Mouse (Mus musculus) heart, embryonic 16.5 days (tissue): ENCODE results near the gene Slc2a10. TPM values are rescaled to one million over a fixed set of nuclear protein-coding genes. Genes with fewer than 3 reads are reported as not detected.
A peak's percentile ranks its signal among the peaks of the same experiment; 100 is the strongest.

ENCODE experiments used
- ATAC-seq: fragments of 200-750 bp; cut with Nextera tagmentation; replicated peaks from 2 replicates; pipeline ENCODE4 v1.8.0; 2017; ENCODE audit warnings: moderate number of reproducible peaks; ENCODE audit not compliant: insufficient read depth, low FRiP score; ENCODE audit errors: extremely low read depth
- H3K27ac ChIP-seq: fragments of 300-500 bp; sonication (generic); 2 replicates; pipeline ENCODE4 v1.5.1; 2014; ENCODE audit warnings: mild to moderate bottlenecking, low read length, control low read depth, moderate library complexity
- H3K27me3 ChIP-seq: fragments of 300-500 bp; sonication (generic); 2 replicates; pipeline ENCODE4 v1.6.1; 2014; ENCODE audit warnings: low read length, mixed read lengths; ENCODE audit not compliant: control insufficient read depth, insufficient read depth
- H3K36me3 ChIP-seq: fragments of 300-500 bp; sonication (generic); 2 replicates; pipeline ENCODE4 v1.6.1; 2014; ENCODE audit not compliant: control insufficient read depth, insufficient read depth
- H3K4me1 ChIP-seq: fragments of 300-500 bp; sonication (generic); 2 replicates; pipeline ENCODE4 v1.6.1; 2014; ENCODE audit warnings: low read length, mixed read lengths; ENCODE audit not compliant: control insufficient read depth, insufficient read depth
- H3K4me2 ChIP-seq: fragments of 300-500 bp; sonication (generic); 2 replicates; pipeline ENCODE4 v1.6.1; 2014; ENCODE audit warnings: low read depth, mild to moderate bottlenecking, control low read depth, low read length
- H3K4me3 ChIP-seq: fragments of 300-500 bp; sonication (generic); 2 replicates; pipeline ENCODE4 v1.5.1; 2014; ENCODE audit warnings: mild to moderate bottlenecking, control low read depth, low read length
- H3K9ac ChIP-seq: fragments of 300-500 bp; sonication (generic); 2 replicates; pipeline ENCODE4 v1.6.1; 2014; ENCODE audit warnings: low read length, control low read depth
- H3K9me3 ChIP-seq: fragments of 300-500 bp; sonication (generic); replicated peaks from 2 replicates; pipeline ENCODE4 v1.6.1; 2016; ENCODE audit warnings: low read length; ENCODE audit not compliant: control insufficient read depth
- WGBS: fragments of 180-500 bp; shearing (Covaris S2); extraction: QIAGEN DNeasy Blood & Tissue Kit; methylation state at CpG from one replicate; pipeline ENCODE4 v1.1.7; 2014; 5-methylcytosine and 5-hydroxymethylcytosine counted together
- polyA plus RNA-seq: library from polyadenylated mRNA; unstranded; fragments of >200 nt; fragmentation: Nextera tagmentation; extraction: Ambion mirVana; gene quantifications from 2 replicates; pipeline ENCODE4 v1.2.1, GENCODE M21; 2015

Slc2a10 gene
- polyA plus RNA-seq, 1 experiment from 2014 or later = 5.4 TPM

DNA sequence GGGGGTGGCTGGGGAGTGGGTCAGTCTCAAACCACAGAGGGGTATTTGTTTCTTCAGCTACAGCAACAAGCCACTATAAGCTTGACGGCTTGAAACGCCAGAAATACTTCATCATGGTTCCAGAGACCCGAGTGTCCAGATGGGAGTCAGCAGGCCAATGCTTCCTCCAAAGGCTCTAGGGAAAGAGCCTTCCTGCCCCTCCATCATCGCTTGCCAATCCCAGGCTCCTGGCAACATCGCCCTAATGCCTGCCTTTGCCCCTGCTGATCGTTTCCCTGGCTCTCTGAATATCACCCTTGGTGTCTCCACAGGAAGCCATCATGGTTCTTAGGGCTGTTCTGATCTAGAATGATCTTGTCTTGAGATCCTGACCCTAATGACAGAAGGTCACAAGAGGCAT, 58.3 kb downstream of the Slc2a10 start:
- ATAC-seq = no peak
- no peaks in the 10 kb centered on the region for H3K9me3 ChIP-seq
- no peak overlapping the region for H3K27ac ChIP-seq
- no peak overlapping the region for H3K4me2 ChIP-seq
- H3K36me3 ChIP-seq = no peaks in the 10 kb centered on the region
- no peak overlapping the region for H3K9ac ChIP-seq
- H3K27me3 ChIP-seq = peaks cover 39% of the 10 kb centered on the region
- 86% methylated on average over 6 of the region's 6 CpGs for WGBS
- H3K4me1 ChIP-seq = peaks cover 7% of the 10 kb centered on the region
- H3K4me3 ChIP-seq = no peak overlapping the region

DNA sequence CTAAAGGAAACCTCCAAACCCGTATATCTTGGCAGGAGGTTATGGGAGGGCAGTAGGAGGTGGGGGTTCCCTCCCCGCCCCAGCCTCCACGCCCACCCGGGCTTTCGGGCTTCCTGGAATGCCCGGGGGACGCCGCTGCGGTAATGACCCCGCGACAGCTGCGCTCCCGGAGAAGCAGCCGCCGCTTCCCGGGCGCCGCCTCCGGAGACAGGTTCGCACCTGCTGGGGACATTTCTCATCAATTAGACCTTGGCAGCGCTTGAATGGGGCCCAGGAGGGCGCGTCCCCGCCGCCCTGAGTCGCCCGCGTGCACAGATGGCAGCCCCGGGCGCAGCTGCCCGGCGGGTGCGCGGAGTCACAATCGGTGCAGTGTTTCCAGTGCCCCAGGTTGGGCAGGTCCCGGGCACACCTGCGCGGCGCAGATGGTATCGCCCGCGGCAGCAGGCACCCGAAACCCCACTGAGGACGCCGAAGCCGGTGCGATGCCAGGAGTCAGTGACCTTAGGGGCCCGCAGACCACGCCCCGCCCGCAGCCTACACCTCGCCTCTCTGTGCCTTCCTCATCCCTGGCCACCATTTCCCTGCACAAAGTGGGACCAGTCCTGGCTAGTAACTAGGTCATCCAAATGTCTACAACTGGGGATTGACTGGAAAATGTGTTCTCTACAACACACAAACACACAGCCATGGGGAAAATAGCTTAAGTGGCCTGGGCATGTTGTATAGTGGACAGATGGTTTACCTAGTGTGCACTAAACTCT, 59.9 kb downstream of the Slc2a10 start:
- Histone ChIP-seq H3K4me3 (peak overlapping the region; percentile 48), H3K4me1 (peaks cover 7% of the 10 kb centered on the region), H3K36me3 (no peaks in the 10 kb centered on the region), H3K27ac (no peak overlapping the region), H3K4me2 (peak overlapping the region; percentile 72), H3K9me3 (no peaks in the 10 kb centered on the region), H3K9ac (no peak overlapping the region), H3K27me3 (peaks cover 39% of the 10 kb centered on the region)
- ATAC-seq = no peak; the same call in 1 of the 2 replicates
- 2% methylated on average over 52 of the region's 52 CpGs for WGBS

DNA sequence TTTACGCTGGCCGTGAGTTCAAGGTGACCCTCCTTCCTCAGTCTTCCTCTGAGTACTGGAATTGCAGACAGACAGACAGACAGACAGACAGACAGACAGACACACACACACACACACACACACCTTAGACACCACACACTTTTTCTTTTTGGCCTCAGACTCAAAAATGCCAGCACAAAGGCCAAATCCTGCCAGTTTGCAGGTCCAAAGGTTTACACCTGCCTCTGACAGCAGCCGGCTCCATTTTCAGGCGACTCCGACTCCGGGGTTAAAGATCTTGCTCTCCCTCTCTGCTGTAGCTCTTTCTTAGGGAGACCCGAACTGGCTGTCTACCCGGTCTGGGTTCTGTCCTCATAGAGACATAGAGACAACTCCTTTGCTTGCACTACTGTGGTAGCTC, 60.5 kb downstream of the Slc2a10 start:
- Histone ChIP-seq H3K4me2 (no peak overlapping the region), H3K36me3 (no peaks in the 10 kb centered on the region), H3K9ac (no peak overlapping the region), H3K27me3 (peaks cover 39% of the 10 kb centered on the region), H3K4me3 (no peak overlapping the region), H3K27ac (no peak overlapping the region), H3K4me1 (peaks cover 7% of the 10 kb centered on the region), H3K9me3 (no peaks in the 10 kb centered on the region)
- ATAC-seq = no peak
- 65% methylated on average over 8 of the region's 8 CpGs for WGBS

DNA sequence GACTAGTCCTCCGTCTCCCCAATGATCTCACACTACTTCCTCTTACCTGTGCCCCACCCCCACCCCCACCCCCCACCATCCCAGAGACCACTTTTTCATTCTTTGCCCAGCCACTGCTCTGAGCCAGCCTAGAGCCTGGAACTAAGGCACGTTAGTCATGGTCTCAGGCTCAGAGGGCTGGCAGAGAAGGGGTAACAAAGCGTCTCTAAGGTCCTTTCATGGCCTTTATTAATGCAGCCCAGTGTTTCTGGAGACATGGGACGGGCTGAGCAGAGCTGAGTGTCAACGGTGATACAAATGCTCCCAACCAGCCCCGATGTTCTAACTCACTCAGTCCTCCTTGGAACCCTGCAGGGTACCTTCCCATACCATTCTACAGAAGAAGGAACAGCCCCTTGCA, 61.0 kb downstream of the Slc2a10 start:
- H3K9ac ChIP-seq = no peak overlapping the region
- H3K36me3 ChIP-seq = no peaks in the 10 kb centered on the region
- H3K27me3 ChIP-seq = peaks cover 39% of the 10 kb centered on the region
- no peak overlapping the region for H3K4me2 ChIP-seq
- 61% methylated on average over 6 of the region's 6 CpGs for WGBS
- no peak for ATAC-seq
- no peak overlapping the region for H3K27ac ChIP-seq
- H3K4me1 ChIP-seq = peaks cover 7% of the 10 kb centered on the region
- no peaks in the 10 kb centered on the region for H3K9me3 ChIP-seq
- H3K4me3 ChIP-seq = no peak overlapping the region

DNA sequence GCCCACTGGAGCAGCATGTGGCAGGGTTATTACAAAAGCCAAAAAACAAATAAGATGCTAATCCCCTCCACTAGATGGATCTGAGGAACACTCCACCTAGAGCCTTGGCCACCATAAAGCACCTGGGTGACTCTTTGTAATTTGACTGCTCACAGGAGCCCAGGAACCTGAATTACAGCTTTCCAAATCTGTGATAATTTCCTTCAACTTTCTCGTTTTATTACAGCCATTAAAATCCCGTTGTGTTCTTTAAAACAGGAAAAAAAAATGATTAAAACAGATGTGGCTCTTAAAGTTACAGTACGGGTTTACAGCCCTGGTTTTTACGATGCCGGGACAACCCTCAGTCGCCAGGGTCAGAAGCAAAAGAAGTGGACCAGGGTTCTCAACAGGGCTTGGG, 63.3 kb downstream of the Slc2a10 start:
- Histone ChIP-seq H3K4me2 (no peak overlapping the region), H3K4me1 (peaks cover 7% of the 10 kb centered on the region), H3K27ac (no peak overlapping the region), H3K36me3 (no peaks in the 10 kb centered on the region), H3K9ac (no peak overlapping the region), H3K4me3 (no peak overlapping the region), H3K9me3 (no peaks in the 10 kb centered on the region), H3K27me3 (peaks cover 39% of the 10 kb centered on the region)
- 62% methylated on average over 6 of the region's 6 CpGs for WGBS
- ATAC-seq = no peak

DNA sequence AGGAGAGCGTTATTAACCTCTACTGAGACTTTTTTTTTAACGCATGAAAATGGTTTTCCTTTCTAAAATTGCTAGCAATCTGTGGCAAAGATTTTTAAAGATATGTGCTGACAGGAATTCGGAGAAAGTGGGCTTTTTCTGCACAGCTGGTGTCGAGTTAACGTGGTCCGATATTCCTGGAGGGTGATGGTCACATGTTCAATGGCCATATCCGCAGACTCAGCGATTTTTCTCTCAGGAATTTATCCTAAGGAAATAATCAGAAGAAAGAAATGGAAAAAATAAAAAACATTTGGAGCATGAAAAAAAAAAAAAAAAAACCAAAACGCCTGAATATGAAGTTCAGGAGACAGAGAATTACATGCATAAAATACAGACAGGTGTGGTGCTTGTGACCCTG, 64.2 kb downstream of the Slc2a10 start:
- H3K9me3 ChIP-seq = no peaks in the 10 kb centered on the region
- 73% methylated on average over 9 of the region's 9 CpGs for WGBS
- ATAC-seq = no peak

DNA sequence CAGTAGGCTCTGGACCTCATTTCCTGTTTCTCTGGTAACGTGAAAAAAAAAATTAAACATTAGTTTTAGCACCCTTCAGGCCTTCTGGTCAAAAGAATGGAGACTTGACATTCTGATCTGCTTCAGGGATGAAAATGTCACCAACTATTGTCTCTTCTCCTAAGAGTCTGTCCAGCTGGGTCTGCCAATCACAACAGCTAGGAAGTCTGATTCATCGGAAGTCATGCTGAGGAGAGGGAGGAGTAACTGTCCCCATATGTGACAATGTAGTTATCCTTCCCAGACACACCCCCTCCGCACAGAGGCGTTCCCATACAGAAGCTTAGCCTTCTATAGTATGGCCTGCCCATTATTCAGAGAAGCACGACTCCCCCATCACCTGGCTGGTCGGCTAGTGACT, 65.3 kb downstream of the Slc2a10 start:
- no peak for ATAC-seq
- no peaks in the 10 kb centered on the region for H3K36me3 ChIP-seq
- peaks cover 22% of the 10 kb centered on the region for H3K27me3 ChIP-seq
- no peaks in the 10 kb centered on the region for H3K4me1 ChIP-seq
- WGBS = 58% methylated on average over 6 of the region's 6 CpGs
- H3K27ac ChIP-seq = no peak overlapping the region
- no peak overlapping the region for H3K4me3 ChIP-seq
- H3K9me3 ChIP-seq = no peaks in the 10 kb centered on the region
- no peak overlapping the region for H3K9ac ChIP-seq
- H3K4me2 ChIP-seq = no peak overlapping the region

More for the DNA sequence above, 64.2 kb downstream of the Slc2a10 start:
- H3K4me2 ChIP-seq = no peak overlapping the region
- peaks cover 32% of the 10 kb centered on the region for H3K27me3 ChIP-seq
- H3K36me3 ChIP-seq = no peaks in the 10 kb centered on the region
- H3K27ac ChIP-seq = no peak overlapping the region
- H3K9ac ChIP-seq = no peak overlapping the region
- peaks cover 7% of the 10 kb centered on the region for H3K4me1 ChIP-seq
- H3K4me3 ChIP-seq = no peak overlapping the region

Other genes with a start within 250 kb of the Slc2a10 start
- 40.4 and 43.9 TPM in 2 replicates for gene Slc35c2, start 215.9 kb upstream of the Slc2a10 start, polyA plus RNA-seq
- gene Elmo2, start 177.3 kb upstream of the Slc2a10 start, polyA plus RNA-seq = 44.9 and 46.2 TPM in 2 replicates
- 0.29 and 0.34 TPM in 2 replicates for gene Zfp663, start 135.1 kb upstream of the Slc2a10 start, polyA plus RNA-seq
- 3.5 and 3.6 TPM in 2 replicates for gene Zfp334, start 115.5 kb upstream of the Slc2a10 start, polyA plus RNA-seq
- gene Ocstamp, start 103.4 kb upstream of the Slc2a10 start, polyA plus RNA-seq = 0.04 TPM in 1 of 2 replicates, not detected in the other
- 0.20 and 0.25 TPM in 2 replicates for gene Slc13a3, start 30.6 kb upstream of the Slc2a10 start, polyA plus RNA-seq
- gene Trp53rka, start 10.5 kb upstream of the Slc2a10 start, polyA plus RNA-seq = 23.6 and 25.6 TPM in 2 replicates
- gene Eya2, start 91.2 kb downstream of the Slc2a10 start, polyA plus RNA-seq = 3.6 and 5.8 TPM in 2 replicates